Mouse (Mus musculus) 3134 (cell line): ENCODE measurements at regions not wholly inside any gene's neighbourhood (a gene's known extent, or its start where the extent isn't known, plus 50 kb on each side); places are given as distances from the start of the nearest gene placed in this dataset.

ENCODE experiments used
- DNase-seq: peaks from one replicate; pipeline ENCODE4 v3.0.0-alpha.2; 2011; ENCODE audit warnings: low spot score; ENCODE audit not compliant: insufficient read length; ENCODE audit errors: extremely low read depth

DNA sequence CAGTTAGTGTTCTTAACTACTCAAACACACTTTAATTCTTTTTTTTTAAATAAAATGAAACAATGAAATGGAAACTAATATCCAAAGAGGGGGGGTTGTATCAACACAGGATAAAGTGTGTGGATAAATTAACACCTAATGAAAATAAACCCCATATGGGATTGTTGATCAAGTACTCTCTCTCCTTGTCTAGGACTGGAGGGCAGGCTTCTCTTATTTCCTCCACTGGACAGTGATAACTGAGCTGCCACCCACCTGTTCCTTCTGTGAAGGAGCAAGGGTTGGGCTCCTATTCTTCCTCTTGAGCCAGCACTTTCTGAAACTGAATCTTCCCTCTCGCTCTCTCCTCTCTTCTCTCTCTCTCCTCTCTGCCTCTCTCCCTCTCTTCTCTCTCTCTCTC lies 716.5 kb downstream of the Epm2a start:
- DNase-seq: no peak

DNA sequence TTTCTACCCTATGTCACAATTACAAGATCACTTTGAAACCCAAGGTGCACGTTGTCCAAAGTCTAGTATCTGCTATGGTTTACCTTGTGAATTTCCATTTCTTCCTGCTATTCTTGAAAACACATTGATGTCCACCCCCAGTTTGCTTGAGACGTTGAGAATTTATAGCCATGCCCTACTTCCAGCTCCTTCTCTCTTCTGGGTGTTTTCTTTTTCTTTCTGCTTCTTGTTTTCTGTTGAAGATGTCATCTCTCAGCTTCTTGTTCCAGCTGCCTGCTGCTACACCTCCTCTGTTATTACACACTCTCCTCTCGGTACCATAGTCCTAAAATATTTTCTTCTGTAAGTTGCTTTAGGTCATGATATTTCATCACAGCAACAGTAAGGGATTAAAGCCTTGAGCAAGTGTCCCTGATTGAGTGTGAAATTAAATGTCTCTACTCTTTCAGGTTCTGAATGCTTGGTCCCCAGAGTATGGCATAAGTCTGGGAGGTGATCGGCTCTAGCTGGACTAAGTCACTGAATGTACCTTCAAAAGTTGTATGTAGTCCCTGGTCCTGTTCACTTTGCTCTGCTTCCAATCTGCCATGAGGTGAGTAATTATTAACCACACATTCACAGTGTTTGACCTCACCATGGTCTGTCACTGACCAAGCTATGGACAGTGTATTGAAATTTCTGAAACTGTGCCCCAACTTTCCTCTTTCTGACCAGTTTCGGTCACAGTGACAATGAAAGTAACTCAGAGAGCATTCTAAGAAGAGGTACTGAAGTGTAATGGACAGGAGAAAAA lies 718.1 kb downstream of the Epm2a start:
- no peak for DNase-seq

DNA sequence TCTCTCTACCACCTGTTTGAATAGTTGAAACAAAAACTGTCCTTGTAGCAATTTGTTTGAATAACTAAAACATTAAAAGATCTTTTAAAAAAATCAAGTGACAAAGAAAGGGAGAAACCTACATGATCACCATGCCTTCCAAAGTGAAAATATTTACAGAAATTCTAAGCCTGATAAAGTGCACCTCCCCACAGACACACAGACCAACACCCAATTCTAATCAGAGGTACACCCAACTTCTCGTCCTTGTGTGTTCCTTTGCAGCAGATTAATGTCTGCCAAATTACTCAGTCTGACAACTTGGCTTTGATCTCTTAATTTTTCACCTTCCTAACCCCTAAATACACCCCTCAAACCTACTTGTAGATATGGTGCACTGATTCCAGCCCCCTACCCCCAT lies 719.1 kb downstream of the Epm2a start:
- DNase-seq: no peak

- no peak for DNase-seq
Measured at GRCm38 (mm10) chr10:12083961-12084360, 740.8 kb downstream of the Epm2a start.

DNA sequence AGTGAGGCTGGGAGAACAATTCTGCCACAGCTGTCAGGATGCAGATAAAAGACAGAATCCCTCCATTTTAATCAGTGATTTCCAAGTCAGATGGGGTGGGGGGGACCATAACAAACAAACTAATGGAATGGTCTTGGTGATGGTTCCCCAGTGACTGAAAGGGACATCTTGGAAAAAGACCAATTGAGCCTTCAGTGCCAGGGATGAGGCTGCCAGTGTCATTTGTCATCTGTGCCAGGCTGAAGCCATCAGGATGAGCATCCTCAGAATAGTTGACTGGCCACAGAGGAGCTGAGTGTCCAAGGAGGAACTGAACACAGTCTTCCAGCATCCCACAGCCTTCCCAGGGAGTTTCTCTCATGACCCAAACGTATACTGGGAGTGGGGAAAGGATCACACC lies 749.3 kb downstream of the Epm2a start:
- DNase-seq: no peak

DNA sequence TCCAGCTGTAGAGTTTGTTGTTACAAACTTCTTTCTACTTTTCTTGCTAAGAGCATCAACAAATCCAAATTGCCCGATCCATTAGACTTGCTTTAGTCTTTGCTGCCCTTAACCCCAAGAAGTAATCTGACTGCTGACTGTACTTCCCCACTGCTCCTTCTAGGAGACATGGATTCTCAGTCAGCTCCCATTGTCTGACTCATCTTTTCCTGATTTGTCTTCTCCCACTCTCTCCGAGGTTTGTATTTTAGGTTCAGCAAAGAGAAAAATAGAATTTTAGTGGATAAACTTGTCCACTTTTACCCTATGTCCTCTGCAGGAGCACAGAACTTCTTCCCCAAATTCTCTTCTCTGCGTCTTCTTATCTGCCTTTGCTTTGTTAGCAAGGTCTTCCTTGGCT lies 753.5 kb downstream of the Epm2a start:
- DNase-seq: no peak

- peak; percentile 6 for DNase-seq
Measured at GRCm38 (mm10) chr10:12107001-12107418, 762.2 kb downstream of the Utrn start.

- DNase-seq: no peak
Measured at GRCm38 (mm10) chr10:12111720-12112119, 757.4 kb downstream of the Utrn start.

DNA sequence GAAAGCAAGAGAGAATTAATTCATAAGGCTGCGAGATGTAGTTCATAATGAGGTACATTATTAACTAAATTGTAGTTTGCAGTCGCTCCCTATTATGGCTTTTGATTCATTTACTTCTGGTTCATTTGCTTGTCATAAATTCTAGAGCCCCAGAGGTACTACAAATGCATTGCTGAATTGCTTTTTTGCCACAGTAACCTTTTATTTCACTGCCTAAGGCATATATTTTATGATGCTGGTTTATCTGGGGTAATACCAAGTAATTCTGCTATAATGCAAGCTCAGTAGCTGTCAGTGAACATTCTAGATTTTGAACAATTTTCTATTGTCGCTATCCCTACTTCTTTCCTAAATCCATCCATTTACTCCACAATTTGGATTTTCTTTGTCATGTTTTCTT lies 753.4 kb downstream of the Utrn start:
- DNase-seq: no peak

- no peak for DNase-seq
Measured at GRCm38 (mm10) chr10:12116662-12117303, 752.4 kb downstream of the Utrn start.

- no peak for DNase-seq
Measured at GRCm38 (mm10) chr10:12124272-12124671, 744.9 kb downstream of the Utrn start.

GRCm38 (mm10) chr10:12129486-12129885 lies 739.7 kb downstream of the Utrn start:
- DNase-seq: no peak

DNA sequence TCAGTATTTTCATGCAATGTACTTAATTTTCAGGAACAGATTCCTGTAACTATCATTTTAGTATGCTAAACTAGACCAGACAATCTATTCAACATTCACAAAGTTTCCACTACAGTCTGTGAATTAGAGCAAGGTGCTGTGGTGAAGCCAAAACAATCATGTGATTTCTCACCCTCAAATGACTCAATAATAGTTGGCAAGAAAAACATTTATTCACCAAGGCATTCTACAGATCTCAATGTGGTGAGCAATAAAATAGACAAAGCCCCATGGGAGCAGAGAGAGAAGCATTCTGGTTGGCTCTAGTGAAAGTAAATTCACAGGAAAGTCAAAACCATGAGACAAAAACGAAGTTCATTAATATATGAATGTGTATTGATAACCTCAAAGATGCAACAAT lies 724.5 kb downstream of the Utrn start:
- DNase-seq: peak; percentile 61

DNA sequence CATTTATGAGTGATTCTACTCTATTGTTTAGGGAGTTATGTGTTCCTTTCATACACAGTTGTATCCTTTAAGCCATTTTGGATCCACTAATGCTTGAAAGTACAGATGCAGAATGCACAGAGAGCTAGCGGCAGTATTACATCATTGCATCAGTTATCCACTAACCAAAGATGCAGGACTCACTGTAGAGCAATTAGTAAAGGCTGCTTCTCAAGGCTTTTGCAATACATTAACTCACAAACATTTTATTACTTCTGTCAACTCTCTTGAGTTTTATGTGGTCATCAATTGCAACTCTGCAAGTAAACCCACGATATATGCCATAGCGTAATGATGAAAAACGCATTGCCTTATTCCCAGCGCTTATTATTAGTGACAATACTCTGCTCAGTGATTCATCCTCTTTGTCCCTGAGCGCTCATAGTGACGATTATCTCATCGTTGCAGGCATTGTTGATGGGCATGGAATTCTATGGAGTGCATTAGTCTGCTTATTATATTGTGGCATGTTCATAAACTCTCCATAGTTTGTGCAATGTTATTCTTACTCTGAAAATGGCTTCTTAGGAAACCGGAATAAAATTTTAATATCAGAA lies 722.1 kb downstream of the Utrn start:
- DNase-seq: no peak

DNA sequence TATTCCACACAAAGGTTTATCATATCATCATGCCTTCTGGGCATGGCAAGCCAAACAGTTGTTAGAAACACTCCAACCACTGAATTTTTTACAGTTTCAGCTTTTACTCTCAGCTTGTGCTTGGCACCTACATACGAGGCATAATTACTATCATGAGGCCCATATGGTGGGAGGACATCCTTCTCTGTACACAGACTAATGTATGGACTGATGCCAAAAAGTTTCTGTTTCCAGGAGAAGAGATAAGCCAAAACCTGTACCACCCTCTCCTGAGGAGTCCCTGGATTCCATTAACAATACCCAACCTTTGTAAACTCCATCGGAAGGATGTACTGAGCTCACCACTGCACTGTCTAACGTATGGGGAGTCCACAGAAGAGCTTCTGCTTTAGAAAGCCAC lies 698.9 kb downstream of the Utrn start:
- no peak for DNase-seq

DNA sequence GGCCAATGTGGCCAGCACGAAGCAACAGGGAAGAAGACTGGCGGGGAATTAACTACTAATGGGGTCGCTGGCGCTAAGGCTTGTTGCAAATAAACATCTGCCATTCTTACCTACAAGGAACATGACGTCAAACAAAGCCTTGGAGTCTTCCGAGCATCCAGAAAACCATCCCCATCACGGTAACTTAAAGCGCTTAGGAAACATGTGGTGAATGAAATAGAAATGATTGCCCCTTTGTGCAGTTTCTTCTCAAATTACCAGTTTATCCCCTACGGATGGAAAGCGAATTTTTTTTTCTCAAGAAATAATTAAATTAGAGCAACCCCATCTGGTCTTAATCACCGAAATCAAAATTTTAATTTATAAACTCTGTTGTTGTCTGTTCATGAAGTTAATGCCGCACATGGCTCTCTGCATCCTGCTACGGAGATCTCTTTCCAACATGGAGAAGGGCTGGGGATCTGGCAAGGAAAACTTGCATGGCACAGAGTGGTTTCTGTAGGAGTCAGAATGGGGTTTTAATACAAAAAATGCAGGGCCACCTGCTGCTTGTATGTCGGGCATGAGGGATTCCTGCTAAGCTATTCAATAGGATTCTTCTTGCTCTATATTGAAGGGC lies 694.9 kb downstream of the Utrn start:
- DNase-seq: no peak

DNA sequence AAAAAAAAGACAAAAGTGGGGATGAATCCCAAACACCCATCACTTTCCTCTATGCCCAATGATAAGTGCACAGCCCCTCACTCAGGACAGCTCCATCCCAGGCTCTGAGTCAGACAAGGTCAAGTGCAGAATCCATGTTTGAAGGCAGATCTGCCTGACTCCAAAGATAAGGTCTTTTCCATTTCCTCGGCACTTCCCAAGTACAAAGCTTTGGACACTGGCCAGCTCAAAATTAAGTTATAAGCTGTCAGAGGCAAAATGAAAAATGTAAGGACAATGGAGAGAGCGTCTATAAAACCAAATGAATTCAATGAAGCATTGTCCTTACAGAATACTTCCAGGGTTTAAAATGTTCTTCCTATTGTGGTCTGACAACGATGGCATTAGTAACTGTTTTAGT lies 694.0 kb downstream of the Utrn start:
- DNase-seq: no peak

GRCm38 (mm10) chr10:12177482-12177881 lies 691.7 kb downstream of the Utrn start:
- no peak for DNase-seq

GRCm38 (mm10) chr10:12180965-12181364 lies 688.2 kb downstream of the Utrn start:
- peak; percentile 45 for DNase-seq

DNA sequence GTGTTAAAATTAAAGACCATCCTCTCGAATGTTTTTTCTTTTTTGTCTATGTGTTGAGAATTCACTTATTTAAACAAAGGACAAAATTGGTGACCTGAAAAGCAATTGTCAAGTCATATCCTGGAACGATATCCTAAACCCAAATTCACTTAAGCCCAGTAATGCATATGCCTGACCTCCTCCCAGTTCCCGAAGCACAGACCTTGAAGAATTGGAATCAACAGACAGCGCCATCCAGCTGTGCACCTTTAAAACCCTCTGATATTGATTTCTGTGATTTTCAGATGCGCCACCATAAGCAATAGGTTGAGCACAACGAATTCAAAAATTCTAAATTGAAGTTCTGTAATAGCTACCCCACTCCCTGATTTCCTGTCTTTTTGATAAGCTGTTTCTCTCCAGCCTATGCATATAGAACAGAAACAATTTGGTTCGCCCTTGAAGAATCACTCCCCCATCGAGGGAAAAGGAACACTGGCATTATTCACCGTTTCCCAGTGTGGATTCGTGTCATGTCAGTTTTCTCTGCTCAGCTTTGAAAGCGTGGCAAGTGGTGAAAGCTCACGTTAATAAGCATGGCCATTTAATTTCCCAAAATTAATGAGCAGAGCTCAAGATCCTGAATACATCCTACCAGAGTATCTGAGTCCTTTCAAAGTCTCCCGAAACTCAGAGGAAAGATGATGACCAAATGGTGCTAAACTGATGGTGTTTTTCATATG lies 682.1 kb downstream of the Utrn start:
- DNase-seq: no peak
